Mouse (Mus musculus): Measurements from ENCODE around the gene Gm10277.
A peak's percentile ranks its signal among the peaks of the same experiment; 100 is the strongest.
"Not testable (repeated sequence)": the region's sequence is repeated elsewhere in the genome, so short reads cannot be mapped to it uniquely, and the experiment has no call there.

Gm10277 gene

GRCm38 (mm10) chr11:77771879-77772713 is 15.5 kb downstream of the Gm10277 start:
- no peak for DNase-seq (ENCODE audit: low spot score in 2 of 2)

- no peak for DNase-seq (ENCODE audit: low spot score in 2 of 2)
Observed at GRCm38 (mm10) chr11:77770346-77770745, 17.2 kb downstream of the Gm10277 start.

GRCm38 (mm10) chr11:77769496-77769895 is 18.1 kb downstream of the Gm10277 start:
- DNase-seq (ENCODE audit: low spot score in 2 of 2) = no peak

GRCm38 (mm10) chr11:77766351-77767001 is 21.1 kb downstream of the Gm10277 start:
- peak; percentile 63 to 83 for DNase-seq (ENCODE audit: low spot score in 2 of 2)

- DNase-seq (ENCODE audit: low spot score in 2 of 2) = peak in 1 of 2 experiments; percentile 61
Observed at GRCm38 (mm10) chr11:77765459-77765777, 22.1 kb downstream of the Gm10277 start.

- DNase-seq (ENCODE audit: low spot score in 2 of 2) = no peak
Observed at GRCm38 (mm10) chr11:77764694-77765458, 22.7 kb downstream of the Gm10277 start.

GRCm38 (mm10) chr11:77763673-77764340 is 23.7 kb downstream of the Gm10277 start:
- DNase-seq (ENCODE audit: low spot score in 2 of 2) = peak; percentile 63 to 80

- DNase-seq (ENCODE audit: low spot score in 2 of 2) = peak; percentile 86 to 98
Observed at GRCm38 (mm10) chr11:77762783-77763672, 24.5 kb downstream of the Gm10277 start, which contains the start of gene Myo18a. TSS of gene Myo18a (plus strand) at chr11:77763246.

- no peak for DNase-seq (ENCODE audit: low spot score in 2 of 2)
Observed at GRCm38 (mm10) chr11:77760031-77760430, 27.5 kb downstream of the Gm10277 start.

GRCm38 (mm10) chr11:77753469-77753868 is 34.1 kb downstream of the Gm10277 start:
- no peak for DNase-seq (ENCODE audit: low spot score in 2 of 2)

- no peak for DNase-seq (ENCODE audit: low spot score in 2 of 2)
Observed at GRCm38 (mm10) chr11:77752525-77752924, 35.0 kb downstream of the Gm10277 start.

GRCm38 (mm10) chr11:77748996-77749395 is 38.6 kb downstream of the Gm10277 start:
- no peak for DNase-seq (ENCODE audit: low spot score in 2 of 2)

GRCm38 (mm10) chr11:77747103-77747502 is 40.4 kb downstream of the Gm10277 start:
- DNase-seq (ENCODE audit: low spot score in 2 of 2) = not testable (repeated sequence)

- DNase-seq (ENCODE audit: low spot score in 2 of 2) = no peak
Observed at GRCm38 (mm10) chr11:77746652-77747051, 40.9 kb downstream of the Gm10277 start.

GRCm38 (mm10) chr11:77743966-77744365 is 43.6 kb downstream of the Gm10277 start:
- DNase-seq (ENCODE audit: low spot score in 2 of 2) = peak; percentile 45 to 75

GRCm38 (mm10) chr11:77738555-77738954 is 49.0 kb downstream of the Gm10277 start:
- no peak for DNase-seq (ENCODE audit: low spot score in 2 of 2)

GRCm38 (mm10) chr11:77737289-77737688 is 50.3 kb downstream of the Gm10277 start:
- DNase-seq (ENCODE audit: low spot score in 2 of 2) = peak; percentile 75 to 90
